Mouse (Mus musculus): ENCODE measurements around the gene Gm11096.

GRCm38 (mm10) chr17:81480351-81481161 lies 39.0 kb downstream of the Gm11096 start:
- no peak for TF ChIP-seq CTCF (IDR thresholded peaks at IDR 0.05; ENCODE audit: low read depth, low read length)
- TF ChIP-seq POLR2A (IDR thresholded peaks at IDR 0.05; ENCODE audit: insufficient read depth, low read length): no peak

Measured in ES-Bruce4 (cell line).